Mouse (Mus musculus) cortical plate, adult 2 months (tissue): ENCODE measurements at regions not wholly inside any gene's neighbourhood (a gene's known extent, or its start where the extent isn't known, plus 50 kb on each side); places are given as distances from the start of the nearest gene placed in this dataset.

Source experiments
- H3K27ac ChIP-seq: fragments of 200-500 bp; 2 replicates; pipeline ENCODE4 v1.5.1; 2012; ENCODE audit warnings: low read length, control low read depth, inconsistent platforms; ENCODE audit not compliant: insufficient read depth
- H3K4me1 ChIP-seq: fragments of 200-500 bp; 2 replicates; pipeline ENCODE4 v1.6.1; 2011; ENCODE audit warnings: low read length; ENCODE audit not compliant: control insufficient read depth, insufficient read depth
- H3K4me3 ChIP-seq: fragments of 200-500 bp; 2 replicates; pipeline ENCODE4 v1.5.1; 2011; ENCODE audit warnings: mild to moderate bottlenecking, low read length, control low read depth; ENCODE audit not compliant: insufficient read depth
- CTCF ChIP-seq: fragments of 200-500 bp; IDR thresholded peaks from 2 replicates; pipeline ENCODE4 v1.5.1; 2011; ENCODE audit warnings: mild to moderate bottlenecking, control low read depth, low read length; ENCODE audit not compliant: insufficient read depth; ENCODE audit errors: extremely low read depth
- POLR2A ChIP-seq: fragments of 200-500 bp; IDR thresholded peaks from 2 replicates; pipeline ENCODE4 v1.6.1; 2011; ENCODE audit warnings: mild to moderate bottlenecking, low read length, control low read depth; ENCODE audit not compliant: insufficient read depth; ENCODE audit errors: extremely low read depth

GRCm38 (mm10) chr8:26501814-26502572 is 382.7 kb downstream of the Gm45692 start:
- Histone ChIP-seq H3K27ac (no peak overlapping the region), H3K4me1 (no peaks in the 10 kb centered on the region), H3K4me3 (no peak overlapping the region)
- no peak for TF ChIP-seq POLR2A
- no peak for TF ChIP-seq CTCF

DNA sequence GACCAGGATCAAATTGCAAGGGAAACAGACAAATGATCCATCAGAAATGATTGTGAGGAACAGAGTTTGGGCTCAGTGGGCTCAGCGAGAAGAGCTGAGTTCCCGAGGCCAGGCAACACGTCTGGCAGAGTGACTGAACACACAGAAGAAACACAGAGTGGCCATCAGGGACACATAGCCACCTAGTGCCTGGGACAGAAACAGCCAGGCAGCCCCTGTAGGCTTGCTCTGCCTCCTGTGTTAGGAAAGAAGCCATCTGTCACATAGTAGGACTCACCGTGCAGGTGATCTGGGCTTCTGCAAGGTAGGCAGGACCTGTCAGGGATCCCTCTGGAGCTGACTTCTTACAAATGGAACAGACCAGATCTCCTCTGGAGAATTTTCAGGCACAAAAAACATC is 383.4 kb downstream of the Gm45692 start:
- H3K4me3 ChIP-seq = no peak overlapping the region
- H3K27ac ChIP-seq = no peak overlapping the region
- H3K4me1 ChIP-seq = no peaks in the 10 kb centered on the region
- TF ChIP-seq POLR2A = no peak
- TF ChIP-seq CTCF = no peak

GRCm38 (mm10) chr8:26503918-26504317 is 384.6 kb downstream of the Gm45692 start:
- no peak overlapping the region for H3K4me3 ChIP-seq
- TF ChIP-seq CTCF (no peak), POLR2A (no peak)
- no peaks in the 10 kb centered on the region for H3K4me1 ChIP-seq
- no peak overlapping the region for H3K27ac ChIP-seq

GRCm38 (mm10) chr8:26504319-26505035 is 385.1 kb downstream of the Gm45692 start:
- TF ChIP-seq CTCF (no peak), POLR2A (no peak)
- Histone ChIP-seq H3K4me3 (no peak overlapping the region), H3K4me1 (no peaks in the 10 kb centered on the region), H3K27ac (no peak overlapping the region)

DNA sequence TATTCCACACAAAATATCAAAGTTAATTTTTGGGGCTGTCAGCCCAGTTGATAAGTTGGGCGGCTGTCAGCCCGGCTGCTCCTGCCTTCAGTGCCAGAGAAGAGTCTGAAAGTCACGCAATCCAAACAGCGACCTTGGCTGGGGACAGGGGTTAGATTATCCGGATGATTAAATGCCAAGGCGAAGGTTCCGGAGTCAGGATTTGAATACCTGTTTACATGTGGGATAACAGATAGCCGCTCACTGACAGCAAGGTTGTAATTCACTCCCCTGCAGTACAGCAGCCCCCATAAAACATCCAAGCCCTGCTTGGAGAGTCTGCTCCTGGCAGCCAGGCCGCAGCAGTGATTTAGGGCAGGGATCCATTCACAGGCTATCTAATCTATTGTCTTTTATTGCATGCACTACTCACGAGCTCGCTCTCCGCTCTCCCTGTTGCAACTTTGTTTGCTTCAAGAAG is 388.3 kb downstream of the Gm45692 start:
- no peaks in the 10 kb centered on the region for H3K4me1 ChIP-seq
- no peak overlapping the region for H3K27ac ChIP-seq
- no peak overlapping the region for H3K4me3 ChIP-seq
- TF ChIP-seq POLR2A (no peak), CTCF (no peak)

GRCm38 (mm10) chr8:26509254-26509653 is 389.9 kb downstream of the Gm45692 start:
- Histone ChIP-seq H3K4me1 (no peaks in the 10 kb centered on the region), H3K27ac (no peak overlapping the region), H3K4me3 (no peak overlapping the region)
- no peak for TF ChIP-seq POLR2A
- no peak for TF ChIP-seq CTCF

- Histone ChIP-seq H3K4me3 (no peak overlapping the region), H3K27ac (no peak overlapping the region), H3K4me1 (no peaks in the 10 kb centered on the region)
- TF ChIP-seq CTCF = no peak
- TF ChIP-seq POLR2A = no peak
Observed at GRCm38 (mm10) chr8:26513001-26513400, 393.7 kb downstream of the Gm45692 start.

- no peaks in the 10 kb centered on the region for H3K4me1 ChIP-seq
- no peak for TF ChIP-seq POLR2A
- TF ChIP-seq CTCF = no peak
- H3K27ac ChIP-seq = no peak overlapping the region
- H3K4me3 ChIP-seq = no peak overlapping the region
Observed at GRCm38 (mm10) chr8:26524237-26524636, 404.9 kb downstream of the Gm45692 start.

DNA sequence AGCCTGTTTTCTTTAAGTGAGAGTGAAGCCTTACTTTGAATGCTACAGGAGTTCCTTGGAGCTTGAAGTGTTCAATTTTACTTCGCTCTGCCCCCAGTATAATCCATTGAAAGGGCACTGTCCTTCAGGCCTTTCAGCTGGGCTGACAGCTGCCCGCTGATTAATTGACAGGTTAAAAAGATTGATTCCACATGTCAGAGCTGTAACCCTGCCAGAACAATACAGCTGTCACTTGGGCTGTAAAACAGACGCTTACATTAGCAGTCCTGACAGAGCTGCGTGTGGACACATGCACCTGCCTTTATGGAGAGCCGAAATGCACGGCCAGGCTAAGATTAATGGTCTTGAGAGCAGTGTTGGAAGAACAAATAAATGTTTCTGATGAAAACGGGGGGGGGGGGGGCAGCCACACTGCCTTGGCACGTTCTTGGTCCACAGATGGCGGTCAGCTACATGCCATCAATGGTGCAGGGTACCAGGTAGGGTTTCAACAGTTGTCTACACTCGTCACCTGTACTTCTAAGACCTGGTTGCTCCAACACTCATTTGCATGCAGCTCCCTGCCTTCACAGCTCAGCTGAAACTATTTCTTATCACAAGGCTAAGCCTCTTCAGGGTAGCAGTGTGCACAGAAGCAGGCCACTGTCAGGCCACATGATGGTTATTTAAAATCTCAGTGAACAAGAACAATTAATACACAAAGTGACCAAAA is 407.3 kb downstream of the Gm45692 start:
- H3K4me3 ChIP-seq = no peak overlapping the region
- no peak overlapping the region for H3K27ac ChIP-seq
- H3K4me1 ChIP-seq = no peaks in the 10 kb centered on the region
- TF ChIP-seq POLR2A = no peak
- no peak for TF ChIP-seq CTCF
